Mouse (Mus musculus) MEL (cell line): Measurements from ENCODE around the gene Ubac2.

ENCODE experiments used
- E2F4 ChIP-seq: IDR thresholded peaks from 2 replicates; pipeline ENCODE4 v1.6.1; 2011; ENCODE audit warnings: low read depth, low read length, improper control_type of control experiment, borderline replicate concordance
- GATA1 ChIP-seq: IDR thresholded peaks from 2 replicates; pipeline ENCODE4 v1.6.1; 2011; ENCODE audit warnings: low read depth, low read length, improper control_type of control experiment
- MAFK ChIP-seq: IDR thresholded peaks from 2 replicates; pipeline ENCODE4 v1.6.1; 2011; ENCODE audit warnings: low read depth, mild to moderate bottlenecking, low read length, improper control_type of control experiment, borderline replicate concordance
- MAZ ChIP-seq: IDR thresholded peaks from 2 replicates; pipeline ENCODE4 v1.6.1; 2012; ENCODE audit warnings: low read depth, mild to moderate bottlenecking, inconsistent platforms, low read length, improper control_type of control experiment
- NELFE ChIP-seq: IDR thresholded peaks from 2 replicates; pipeline ENCODE4 v1.6.1; 2011; ENCODE audit warnings: low read depth, low read length, improper control_type of control experiment
- POLR2A ChIP-seq, 2 experiments: IDR thresholded peaks; 2 replicates each; pipeline ENCODE4 v1.6.1; 2011 to 2012; ENCODE audit warnings: low read length in 2 of 2, mild to moderate bottlenecking in 2 of 2, control low read depth in 1 of 2, improper control_type of control experiment in 1 of 2, low read depth in 1 of 2, moderate library complexity in 1 of 2; ENCODE audit not compliant: control insufficient read depth in 1 of 2, insufficient read depth in 1 of 2, poor library complexity in 1 of 2
- RCOR1 ChIP-seq: IDR thresholded peaks from 2 replicates; pipeline ENCODE4 v1.6.1; 2012; ENCODE audit warnings: low read depth, mild to moderate bottlenecking, inconsistent platforms, low read length, improper control_type of control experiment
- SIN3A ChIP-seq: IDR thresholded peaks from 2 replicates; pipeline ENCODE4 v1.6.1; 2012; ENCODE audit warnings: low read length, improper control_type of control experiment, inconsistent platforms
- TAL1 ChIP-seq: IDR thresholded peaks from 2 replicates; pipeline ENCODE4 v1.6.1; 2012; ENCODE audit warnings: mild to moderate bottlenecking, inconsistent platforms, low read length, moderate library complexity, mixed read lengths

- no peak for TF ChIP-seq POLR2A (IDR thresholded peaks at IDR 0.05; ENCODE audit: control insufficient read depth in 1 of 2, insufficient read depth in 1 of 2, low read depth in 1 of 2, low read length in 2 of 2, poor library complexity in 1 of 2)
- TF ChIP-seq SIN3A = no peak
- TF ChIP-seq GATA1 = no peak
- TF ChIP-seq MAFK = no peak
- no peak for TF ChIP-seq MAZ
- no peak for TF ChIP-seq NELFE
- TF ChIP-seq RCOR1 = no peak
- TF ChIP-seq E2F4 = no peak
- no peak for TF ChIP-seq TAL1
These were observed 28.0 kb downstream of the Ubac2 start for GRCm38 (mm10) chr14:121906341-121906991.
